Mouse (Mus musculus): ENCODE data around the gene Sall2.
"Not testable (repeated sequence)": the region's sequence is repeated elsewhere in the genome, so short reads cannot be mapped to it uniquely, and the experiment has no call there.

Gene Sall2

DNA sequence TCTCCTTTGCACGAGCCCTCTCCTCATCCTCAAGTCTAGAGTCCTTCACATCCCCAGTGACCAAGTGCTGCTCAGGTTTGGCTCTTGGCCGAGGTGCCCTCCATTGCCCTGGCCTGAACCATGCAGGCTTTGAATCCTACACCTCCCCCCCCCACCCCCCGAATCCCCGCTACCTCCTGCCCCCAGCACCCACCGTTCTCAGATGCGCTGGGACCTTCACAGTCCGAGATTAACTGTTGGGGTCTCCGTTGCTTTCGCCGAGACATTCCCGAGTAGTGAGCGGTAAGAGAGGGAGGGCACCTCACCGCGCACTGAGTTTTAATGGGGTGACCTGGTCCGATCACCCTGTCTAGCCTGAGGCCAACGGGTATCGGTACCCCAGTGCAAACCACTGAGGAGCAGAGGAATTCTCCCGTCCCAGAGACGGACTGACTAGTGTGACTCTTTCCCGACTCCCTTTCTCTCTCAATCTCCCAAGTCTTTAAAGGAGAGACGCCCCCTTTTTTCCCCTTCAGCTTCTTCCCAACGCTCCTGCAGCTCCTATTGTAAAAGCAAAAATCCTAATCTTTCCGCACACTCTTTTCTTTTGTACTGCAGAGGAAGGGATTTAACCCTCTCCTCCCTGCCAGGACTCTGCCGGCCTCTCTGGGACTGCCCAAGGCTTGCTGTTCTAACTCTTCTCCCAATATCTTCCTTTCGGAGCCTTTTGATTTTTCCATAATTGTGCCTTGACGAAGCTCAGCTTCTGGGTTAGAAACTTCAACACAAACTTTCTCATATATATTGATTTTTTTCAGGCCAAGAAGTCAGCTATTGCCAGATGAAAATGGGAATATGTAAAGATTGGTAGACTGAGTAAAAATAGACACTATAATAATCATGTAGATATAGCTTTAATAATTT lies at the start of gene Sall2:
Gene Sall2, minus strand, starts transcription at position 853 of the 903 bp plus-strand sequence.
- no peak for DNase-seq (ENCODE audit: low read depth, low spot score)

DNA sequence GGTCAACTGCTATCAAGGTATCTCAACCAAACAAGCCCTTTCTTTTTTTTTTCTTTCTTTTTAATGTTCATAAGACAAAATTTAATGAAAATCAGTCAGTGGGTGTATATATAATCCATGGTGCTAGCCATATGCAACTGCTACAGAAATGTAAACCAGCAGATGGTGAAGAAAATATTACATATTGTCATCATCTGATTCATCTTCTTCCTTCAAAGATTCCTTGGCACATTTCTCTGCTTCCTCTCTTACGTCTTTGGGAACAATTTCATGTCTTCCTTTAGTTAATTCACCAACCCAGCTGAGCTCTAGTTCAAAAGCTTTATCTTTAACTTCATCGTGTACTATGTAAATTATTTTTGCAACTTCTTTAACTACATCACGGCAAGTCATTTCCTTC lies 40.2 kb upstream of the Sall2 start:
- no peak for DNase-seq (ENCODE audit: low read depth, low spot score)

DNA sequence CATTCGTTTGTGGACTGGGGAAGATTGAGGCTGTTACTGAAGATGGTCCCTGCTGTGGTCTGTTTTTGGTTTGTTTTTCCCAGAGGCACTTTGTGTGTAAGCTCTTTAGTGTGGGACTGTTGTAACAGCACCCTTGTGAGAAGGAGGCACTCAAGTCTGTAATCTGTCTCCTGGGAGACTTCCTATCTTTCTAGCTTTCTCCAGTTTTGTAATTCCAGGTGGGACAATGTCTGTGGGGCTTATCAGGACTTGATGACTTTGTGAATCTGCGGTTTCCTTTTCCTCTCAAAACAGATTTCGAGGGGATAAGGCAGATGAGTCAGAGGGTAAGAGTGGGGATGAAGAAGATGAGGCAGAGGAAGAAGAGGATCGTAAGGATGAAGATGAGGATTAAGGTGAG lies 27.7 kb upstream of the Sall2 start, which contains the start of gene Olfr1513:
Gene Olfr1513, minus strand, starts transcription at position 101 of the 400 bp plus-strand sequence.
- DNase-seq (ENCODE audit: low read depth, low spot score): no peak

DNA sequence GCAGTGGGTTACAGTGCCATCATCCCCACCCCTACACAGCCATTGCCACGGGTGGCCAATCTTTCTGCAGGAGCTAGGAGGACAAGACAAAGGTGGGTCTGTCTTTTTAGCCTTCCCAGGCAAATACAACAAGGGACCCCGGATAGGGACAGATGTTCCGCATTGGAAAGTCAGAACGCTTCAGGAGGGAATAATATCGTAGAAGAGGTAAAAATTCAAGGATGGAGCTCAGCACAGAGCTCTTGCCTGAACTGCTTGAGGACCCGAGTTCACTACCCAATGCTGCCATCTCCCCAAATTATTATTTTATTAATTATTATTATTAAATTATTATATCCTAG lies 10.9 kb upstream of the Sall2 start:
- no peak for DNase-seq (ENCODE audit: low read depth, low spot score)

DNA sequence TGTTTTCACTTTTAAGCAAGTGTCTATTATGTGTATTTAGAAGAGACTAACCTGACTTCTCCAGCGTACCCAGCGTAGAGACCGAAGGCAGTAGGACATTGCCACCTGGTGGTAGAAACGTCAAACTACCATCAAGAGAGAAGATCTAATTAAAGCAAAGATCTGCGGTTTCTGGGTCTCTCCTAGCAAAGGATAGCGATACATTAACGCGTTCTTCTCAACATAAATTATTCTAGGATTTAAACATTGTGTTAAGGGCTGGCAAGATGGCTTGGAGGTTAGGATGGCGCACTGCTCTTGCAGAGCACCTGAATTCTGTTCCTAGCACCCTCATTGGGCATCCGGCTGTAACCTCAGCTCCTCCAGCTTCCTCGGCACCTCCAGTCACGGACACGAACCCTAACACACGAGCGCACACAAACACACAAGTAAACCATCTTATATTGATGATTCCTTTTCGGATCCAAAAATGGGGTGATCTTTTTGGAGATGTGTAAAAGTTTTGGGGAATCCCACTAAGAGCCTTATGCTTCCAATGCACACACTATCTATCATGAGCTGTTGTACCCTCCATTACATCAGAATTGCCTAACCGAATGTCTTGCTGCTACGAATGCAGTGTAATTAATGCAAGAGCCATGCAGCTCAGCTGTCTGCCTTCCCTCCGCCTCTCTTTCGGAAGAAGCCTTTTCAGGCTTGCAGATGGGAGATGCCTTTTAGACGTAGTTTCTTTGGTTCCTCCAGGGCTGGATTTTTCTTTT lies 10.4 kb upstream of the Sall2 start:
- DNase-seq (ENCODE audit: low read depth, low spot score): no peak

DNA sequence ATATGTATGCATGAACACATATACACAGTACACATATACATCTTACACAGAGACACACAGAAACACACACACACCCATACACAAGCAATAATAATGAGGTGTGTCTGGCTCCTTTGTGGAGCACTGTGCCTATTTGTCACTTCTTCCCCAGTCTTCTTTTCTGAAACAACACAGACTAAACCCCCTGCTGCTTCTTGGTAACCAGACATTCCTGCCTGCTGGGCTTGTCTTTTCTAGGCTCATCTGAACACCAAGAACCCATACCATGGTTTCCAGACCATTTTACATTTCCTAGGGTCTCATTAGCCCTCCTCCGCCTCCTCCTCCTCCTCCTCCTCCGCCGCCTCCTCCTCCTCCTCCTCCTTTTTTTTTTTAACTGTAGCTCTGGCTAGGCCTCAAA lies 3.6 kb upstream of the Sall2 start:
- DNase-seq (ENCODE audit: low read depth, low spot score): no peak

DNA sequence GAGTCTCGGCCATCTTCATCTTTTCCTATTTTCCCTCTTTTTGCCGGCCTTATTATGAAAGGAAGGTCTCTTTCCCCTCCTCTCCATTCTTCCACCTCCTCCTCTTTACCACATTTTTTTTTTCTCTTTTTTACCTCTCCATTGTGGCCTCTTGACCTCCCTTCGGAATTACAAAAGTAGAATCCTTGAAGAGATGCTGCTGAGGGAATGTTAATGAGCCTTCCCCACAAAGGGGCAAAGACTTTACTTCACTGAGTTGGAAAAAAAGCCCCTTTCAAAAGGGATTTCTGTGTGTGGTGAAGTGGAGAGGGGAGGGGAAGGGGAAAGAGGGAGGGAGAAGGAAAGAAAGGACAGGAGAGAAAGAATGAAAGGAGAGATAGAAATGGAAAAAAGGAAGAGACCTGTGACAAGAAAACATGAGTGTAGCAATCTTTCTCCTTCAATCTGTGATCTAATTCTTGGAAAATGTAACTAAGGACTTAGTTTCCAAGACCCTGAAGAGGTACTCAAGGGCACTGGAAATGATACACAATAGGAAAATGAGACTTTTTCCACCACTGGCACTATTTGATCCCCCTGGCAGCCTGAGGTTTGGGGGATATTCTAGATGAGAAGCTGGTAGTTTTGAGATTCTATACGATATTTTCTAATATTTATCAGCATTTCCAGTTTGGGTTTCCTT lies 2.6 kb upstream of the Sall2 start:
- no peak for DNase-seq (ENCODE audit: low read depth, low spot score)

DNA sequence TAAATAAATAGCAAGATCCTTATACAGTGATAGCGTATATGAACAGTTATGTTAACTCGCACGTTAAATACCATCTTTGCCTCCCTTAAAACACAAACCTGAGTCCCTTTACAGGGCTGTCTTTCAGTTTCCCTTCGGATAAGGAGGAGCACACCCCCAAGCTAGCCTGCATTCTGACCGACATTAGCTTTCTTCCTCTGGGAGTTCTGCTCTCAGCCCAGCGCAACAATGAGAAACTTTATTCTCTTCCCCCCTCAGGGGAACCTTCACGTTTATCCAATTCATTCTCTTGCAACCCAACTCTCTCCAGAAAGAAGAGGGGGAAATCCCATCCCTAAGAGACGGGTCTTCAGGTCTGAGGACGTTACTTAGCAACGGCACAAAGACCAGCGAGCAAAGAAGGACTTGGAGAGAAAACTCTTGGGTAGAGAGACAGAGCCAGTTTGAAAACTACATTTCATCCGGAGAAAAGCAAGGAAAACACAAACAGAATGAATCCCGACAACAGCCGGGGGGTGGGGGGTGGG lies 1.1 kb downstream of the Sall2 start:
- no peak for DNase-seq (ENCODE audit: low read depth, low spot score)

DNA sequence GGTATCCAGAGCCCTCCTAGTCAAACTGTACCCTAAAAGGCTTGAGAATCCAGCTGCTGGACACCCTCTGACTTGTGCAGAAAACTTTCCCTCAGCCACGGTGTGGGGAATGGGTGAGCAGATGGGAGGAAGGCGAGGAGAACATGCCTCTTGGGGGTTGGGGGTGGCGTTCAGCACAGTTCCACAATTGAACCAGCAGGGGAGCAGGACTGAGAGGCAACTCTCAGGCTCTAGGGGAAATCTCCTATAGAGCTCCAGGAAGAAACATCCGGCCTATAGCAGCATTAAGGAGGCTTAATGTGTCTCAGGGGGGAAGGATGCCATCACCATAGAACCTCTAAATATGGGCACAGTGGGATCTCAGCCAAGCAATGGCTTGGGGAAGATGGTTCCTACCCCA lies 2.7 kb downstream of the Sall2 start:
- no peak for DNase-seq (ENCODE audit: low read depth, low spot score)

DNA sequence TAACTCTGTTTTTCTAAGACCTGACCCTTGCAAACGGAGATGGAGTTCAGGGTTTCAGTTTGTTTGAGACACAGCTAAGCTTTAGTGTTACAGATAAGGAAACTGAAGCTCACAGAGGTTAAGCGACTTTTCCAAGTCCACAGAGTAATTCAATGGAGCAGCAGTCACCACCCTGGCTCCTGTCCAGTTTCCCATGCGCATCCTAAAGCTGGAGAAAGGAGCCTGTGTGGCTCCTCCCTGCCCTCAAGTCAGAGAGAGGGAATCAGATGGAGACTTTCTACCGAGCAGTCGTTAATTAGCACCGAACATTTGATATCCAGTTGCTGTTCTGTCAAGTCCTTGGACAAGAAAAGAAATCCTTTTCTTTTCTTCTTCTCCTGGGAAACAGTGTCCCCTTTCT lies 9.2 kb downstream of the Sall2 start:
- no peak for DNase-seq (ENCODE audit: low read depth, low spot score)

DNA sequence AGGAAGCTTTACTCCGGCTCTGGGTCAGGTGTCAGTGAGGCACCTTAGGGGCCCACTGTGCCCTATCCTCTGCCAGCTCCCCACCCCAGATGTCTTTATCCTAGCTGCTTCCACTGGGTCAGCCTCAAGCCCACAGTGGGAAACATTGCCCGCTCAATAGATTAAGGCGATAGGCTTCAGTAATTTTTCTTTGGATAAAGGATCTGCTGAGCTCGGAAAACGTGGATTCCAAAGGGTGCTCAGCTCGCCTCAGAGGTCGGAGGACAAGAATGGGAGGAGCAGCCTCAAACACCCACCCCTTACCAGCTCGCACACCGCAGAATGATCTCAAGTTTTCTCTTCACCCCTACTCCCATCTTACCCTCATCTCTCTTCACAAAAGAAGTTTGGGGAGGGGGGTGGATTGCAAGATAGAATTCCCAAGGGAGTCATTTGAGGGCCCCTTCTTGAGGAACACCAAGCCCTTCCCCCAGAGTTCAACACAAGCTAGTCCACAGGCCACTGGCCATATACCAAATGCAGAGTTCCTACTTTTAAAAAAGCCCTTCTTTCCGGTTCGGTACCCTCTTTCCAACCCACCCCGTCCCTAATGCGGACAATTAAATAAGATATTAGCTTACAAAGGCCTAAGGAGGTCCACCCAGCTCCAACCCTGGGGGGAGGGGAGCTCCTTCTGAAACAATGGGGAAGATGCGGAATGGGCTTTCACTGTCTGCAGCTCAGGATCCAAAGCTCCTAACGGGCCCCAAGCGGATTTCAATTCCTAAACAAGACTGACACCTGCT lies 11.9 kb downstream of the Sall2 start:
- DNase-seq (ENCODE audit: low read depth, low spot score): no peak

DNA sequence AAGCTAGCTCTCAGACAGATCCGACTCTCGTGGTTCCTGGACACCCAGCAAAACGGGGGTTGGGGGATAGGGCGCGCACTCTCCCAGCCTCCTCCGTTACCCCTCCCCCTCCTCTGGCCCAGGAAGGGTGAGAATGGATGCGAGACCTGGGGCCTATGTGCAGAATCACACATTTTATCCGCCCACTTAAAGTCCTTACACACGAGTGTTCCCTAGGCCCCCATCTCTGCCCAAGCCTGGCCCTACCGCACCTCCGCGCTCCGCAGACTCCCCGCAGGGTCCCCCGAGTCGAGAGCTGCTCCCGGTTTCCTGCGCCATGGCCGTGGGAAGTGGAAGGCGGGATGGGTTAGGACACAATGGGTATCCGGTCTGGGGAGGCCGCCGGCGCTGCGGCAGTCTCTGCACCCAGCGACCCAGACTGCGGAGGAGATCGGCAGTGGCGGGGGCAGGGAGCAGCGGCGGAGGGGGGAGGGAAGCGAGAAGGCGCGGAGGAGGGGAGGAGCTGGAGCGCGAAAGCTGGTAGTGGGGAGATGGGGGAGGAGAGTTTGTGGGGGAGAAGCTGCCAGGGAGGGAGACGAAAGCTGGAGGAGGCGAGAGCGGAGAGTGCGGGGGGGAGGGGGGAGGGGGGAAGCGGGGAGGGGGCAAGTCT lies 12.6 kb downstream of the Sall2 start:
- peak; percentile 47 for DNase-seq (ENCODE audit: low read depth, low spot score)

DNA sequence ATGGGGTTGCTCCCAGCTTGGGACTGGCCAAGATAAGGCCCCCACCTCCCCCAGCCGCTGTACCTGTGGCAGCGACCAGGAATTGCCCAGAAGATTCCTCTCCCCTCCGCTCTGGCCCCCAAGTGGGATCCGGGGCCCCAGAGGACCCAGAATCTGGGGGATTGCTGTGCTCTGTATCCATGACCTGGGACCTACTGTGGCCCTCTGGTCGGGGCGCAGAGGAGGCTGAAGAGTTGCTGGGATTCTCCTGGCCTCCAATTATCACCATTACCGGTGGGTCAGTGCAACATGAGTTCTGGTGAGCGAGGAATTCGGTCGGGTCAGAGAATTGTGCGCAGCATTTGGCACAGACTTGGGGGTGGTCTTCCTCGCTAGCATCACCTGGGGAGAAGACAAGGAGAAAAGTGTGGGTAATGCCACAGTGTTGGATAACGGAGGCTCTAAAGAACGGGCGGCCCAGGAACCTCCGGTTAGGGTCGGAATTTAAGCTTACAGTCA lies 13.2 kb downstream of the Sall2 start:
- no peak for DNase-seq (ENCODE audit: low read depth, low spot score)

DNA sequence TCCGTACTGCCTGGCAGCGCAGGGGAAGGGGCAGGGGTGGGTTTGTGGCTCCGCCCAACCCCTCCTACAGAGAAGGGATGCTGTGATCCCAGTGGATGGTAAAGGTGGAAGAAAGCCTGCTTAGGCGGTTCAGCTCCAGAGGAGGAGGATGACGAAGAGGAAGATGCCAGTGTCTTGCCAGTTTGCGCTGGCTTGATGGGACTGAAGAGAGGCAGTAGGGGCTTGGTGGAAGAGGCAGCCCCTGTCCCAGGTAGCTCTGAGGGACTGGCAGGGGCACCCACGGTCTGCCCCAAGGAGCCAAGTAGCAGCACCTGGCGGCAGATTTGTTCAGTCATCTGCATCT lies 13.8 kb downstream of the Sall2 start:
- no peak for DNase-seq (ENCODE audit: low read depth, low spot score)

DNA sequence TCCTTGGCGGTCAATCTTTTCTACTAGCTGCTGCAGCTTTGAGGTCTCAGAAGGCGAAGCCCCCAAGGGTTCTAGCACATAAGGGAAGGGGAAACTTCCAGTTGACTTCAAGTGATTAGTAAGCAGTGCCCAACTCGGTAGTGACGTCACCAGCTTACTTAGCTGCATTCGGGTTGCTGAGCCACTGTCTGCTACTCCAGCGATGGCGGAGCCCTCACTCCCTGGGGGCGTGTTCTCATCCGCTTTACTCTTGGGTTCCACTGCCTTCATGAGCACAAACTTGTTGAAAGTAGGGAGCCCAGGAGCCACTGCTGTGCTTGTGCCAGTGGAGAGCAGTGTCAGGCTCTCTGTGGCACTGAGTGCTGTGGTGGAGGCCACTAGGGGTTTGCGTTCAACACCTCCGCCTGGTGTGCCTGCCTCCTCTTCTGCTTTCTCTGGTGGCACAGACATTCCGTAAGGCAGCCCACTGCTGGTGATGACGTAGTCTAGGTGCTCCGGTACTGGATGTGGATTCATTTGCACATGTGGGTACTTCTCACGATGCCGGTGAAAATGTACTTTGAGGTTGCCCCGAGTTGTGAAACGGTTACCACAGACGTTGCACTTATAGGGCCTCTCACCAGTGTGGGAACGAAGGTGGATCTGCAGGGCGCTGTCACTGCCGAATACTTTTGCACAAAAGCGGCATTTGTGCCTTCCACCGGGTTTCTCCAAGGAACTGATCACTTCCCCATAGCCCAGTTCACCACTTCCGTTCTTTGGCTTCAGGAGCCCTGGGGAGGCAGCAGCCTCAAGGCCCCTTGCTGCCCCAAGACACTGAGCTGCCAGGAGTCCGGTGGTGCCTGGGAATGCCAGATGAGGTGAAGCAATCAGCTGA lies 14.4 kb downstream of the Sall2 start:
- DNase-seq (ENCODE audit: low read depth, low spot score): no peak

DNA sequence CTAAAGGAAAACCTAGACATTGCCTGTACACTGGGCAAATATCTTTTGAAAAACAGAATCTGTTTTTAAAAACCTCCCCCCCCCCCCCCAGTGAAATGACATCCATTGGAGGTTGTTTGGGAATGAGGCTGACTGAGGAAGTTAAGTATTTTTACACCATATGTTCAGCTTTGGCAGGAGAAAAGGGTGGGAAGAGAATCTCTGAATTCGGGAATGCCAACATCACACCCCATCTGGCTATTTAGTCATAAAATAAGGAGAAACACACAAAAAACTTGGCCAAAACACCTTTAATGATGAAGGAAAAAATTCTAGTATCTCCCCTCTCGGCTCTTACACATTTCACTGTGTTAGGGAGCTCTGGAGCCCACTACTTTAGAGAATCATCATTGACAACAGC lies 17.7 kb downstream of the Sall2 start:
- no peak for DNase-seq (ENCODE audit: low read depth, low spot score)

DNA sequence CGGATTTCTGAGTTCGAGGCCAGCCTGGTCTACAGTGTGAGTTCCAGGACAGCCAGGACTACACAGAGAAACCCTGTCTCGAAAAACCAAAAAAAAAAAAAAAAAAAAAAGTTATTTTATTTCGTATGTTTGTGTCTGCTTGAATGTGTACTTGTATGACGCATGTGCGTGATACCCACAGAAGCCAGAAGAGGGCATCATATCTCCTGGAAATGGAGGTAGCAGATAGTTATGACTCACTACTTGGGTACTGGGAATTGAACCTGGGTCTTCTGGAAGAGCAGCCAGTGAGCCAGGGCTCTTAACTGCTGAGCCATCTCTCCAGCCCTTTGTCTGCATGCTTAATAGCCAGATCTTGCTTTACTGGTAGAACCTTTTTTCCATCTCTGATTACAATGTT lies 18.2 kb downstream of the Sall2 start:
- DNase-seq (ENCODE audit: low read depth, low spot score): not testable (repeated sequence)

DNA sequence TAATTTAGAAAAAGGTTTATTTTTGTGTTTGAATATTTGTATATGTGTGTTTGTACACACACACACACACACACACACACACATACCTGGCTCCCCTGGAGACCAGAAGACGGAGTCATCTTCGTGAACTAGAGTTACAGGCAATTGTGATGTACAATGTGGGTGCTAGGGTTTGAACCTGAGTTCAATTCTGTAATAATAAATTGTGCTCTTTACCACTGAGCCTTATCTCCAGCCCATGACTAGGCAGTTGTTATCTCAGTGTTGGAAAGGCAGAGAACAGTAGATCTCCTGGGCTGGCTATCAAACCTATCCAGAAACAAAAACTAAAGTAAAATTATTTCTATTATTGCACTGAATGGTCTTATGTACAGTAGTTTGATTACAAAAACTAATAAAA lies 22.5 kb downstream of the Sall2 start:
- no peak for DNase-seq (ENCODE audit: low read depth, low spot score)

DNA sequence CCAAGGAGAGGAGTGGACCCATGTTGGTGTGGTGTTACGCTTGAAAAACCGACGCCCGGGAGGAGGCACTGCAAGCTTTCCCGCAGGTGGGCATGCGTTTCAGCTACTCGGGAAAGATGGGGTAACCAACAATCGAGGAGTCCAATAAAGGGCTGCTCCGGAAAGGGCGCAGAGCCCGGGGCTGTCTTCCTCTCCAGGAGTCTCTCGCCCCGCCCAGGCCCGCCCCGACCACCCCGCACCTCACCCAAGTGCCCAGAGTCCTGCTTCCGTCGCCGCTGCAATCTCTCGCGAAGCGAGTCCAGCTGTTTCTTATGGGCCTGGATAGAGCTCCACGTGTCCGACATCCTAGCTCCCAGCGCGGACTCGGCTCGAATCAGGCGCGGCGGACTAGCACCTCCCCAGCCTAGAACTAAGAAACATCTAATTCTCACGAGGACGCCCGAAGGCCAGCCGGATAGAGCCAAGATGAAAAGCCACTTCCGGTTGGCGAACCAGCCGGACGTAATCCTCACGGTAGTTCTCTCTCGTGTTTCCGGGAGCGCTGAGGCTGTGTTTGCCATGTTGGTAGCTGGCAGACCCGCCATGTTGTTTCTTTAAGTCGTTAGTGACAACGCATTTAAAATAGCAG lies 23.8 kb downstream of the Sall2 start, which contains the start of gene Mettl3:
Gene Mettl3, minus strand, starts transcription at position 485 of the 628 bp plus-strand sequence.
- DNase-seq (ENCODE audit: low read depth, low spot score): peak; percentile 89
